Mouse (Mus musculus) kidney, postnatal 14 days (tissue): ENCODE measurements around the gene Rin3.

ENCODE experiments used
- DNase-seq: peaks from one replicate; pipeline ENCODE4 v3.0.0; 2022; ENCODE audit warnings: mixed read lengths

Gene Rin3

DNA sequence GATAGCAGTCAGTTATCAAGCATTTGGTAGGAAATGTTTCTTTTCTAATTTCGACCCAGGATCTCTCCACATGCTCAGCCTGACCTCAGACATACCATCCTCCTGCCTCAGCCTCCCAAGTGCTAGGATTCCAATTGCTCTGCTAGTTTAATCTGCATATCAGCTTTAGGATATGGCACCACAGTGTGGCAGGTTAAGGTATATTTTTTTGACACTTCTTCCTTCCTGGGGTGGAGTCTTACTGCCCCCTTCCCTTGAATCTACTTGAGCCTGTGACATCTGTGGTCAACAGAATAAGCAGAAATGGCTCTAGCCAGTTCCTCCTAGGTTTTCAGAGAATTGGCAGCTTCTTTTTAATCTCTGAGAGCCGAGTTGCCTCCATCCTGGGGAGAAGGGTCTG is 56.2 kb downstream of the Rin3 start:
- DNase-seq = no peak

DNA sequence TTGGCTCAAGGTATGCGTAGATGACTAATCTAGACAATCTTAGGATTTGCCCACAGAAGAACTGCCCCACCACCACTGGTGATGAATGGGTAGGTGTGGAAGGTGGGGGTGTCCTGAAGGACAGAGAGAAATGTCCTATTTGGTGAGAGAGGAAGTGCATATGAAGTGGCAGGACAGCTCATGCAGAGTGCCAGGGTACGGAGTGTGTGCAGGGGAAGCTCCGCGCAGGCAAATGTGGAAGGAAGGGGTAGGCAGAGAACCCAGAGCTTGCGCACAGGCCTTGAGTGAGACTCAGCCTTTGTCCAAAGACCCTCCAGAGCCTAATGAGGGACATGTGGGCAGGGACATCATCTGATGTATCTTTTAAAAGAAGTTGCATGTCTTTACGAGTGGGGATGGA is 57.6 kb downstream of the Rin3 start:
- no peak for DNase-seq

DNA sequence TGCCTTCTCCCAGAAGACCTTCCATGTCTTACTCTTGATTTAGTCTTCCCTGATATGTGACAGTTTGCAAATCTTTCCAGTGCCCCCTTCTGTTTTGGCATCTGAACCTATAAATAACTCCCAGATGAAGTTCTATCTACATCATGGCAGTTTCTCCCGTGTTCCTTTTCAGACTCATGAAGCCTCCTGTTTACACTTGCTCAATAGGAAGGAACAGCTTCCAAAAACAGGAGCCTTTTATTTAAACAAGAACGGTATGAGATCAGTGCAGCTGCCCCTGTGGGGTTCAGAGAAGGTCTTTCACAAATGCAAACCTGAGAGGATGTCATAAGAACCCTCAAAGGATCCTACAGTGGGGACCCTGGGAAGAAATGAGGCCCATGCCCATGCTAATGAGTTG is 59.3 kb downstream of the Rin3 start:
- no peak for DNase-seq

DNA sequence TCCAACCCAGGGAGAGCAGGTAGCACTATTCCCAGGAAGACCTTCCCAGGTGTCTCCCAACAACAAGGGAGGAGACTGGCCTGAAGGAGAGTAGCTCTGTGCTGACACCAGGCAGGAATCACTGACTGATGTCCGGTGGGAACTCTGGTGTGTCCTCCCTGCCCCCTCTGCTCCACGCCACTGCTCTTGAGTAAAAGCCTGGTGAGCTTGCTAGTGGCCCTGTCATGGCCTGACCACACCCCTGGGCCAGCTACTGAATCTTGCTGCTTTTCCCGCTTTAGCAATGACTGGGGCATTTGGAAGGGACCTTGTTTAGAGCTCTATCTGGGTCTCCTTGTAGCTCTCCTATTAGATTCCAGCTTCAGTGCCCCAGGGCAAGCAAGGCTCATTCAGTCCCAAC is 59.8 kb downstream of the Rin3 start:
- no peak for DNase-seq

DNA sequence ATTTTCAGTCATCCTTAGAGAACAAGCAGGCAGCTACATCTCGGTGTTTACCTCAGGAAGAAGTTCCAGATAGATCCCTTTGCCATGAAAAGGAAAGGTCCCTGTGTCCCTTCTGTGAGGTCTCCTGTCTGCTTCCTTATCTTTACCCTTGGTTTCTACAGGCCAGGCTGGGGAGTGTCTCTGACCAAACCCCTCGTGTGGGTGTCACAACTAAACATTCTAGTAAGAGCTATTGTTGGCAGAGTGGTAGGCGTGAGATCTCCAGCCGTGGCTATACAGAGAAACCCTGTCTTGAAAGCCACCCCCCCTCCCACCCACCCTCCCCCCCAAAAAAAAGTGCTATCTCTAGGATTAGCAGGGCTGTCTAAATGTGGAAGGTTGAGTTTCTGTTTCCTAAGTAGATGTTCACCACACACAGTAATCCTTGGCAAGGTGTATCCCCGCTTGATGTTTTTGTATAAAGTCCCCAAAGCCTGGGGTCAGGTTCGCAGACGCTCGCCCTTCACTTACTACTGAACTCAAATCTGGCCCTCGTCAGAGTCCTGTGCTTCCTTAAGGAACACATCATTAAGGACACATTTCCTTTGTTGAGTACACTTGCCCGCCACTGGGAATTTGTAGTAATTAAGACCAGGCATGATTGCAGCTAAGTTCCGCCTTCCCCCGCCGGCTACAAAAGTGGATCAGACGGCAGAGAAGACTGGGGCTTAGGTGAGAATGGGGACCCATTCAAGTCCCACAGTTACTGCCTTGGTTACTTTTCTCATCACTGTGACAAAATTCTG is 62.4 kb downstream of the Rin3 start:
- no peak for DNase-seq

DNA sequence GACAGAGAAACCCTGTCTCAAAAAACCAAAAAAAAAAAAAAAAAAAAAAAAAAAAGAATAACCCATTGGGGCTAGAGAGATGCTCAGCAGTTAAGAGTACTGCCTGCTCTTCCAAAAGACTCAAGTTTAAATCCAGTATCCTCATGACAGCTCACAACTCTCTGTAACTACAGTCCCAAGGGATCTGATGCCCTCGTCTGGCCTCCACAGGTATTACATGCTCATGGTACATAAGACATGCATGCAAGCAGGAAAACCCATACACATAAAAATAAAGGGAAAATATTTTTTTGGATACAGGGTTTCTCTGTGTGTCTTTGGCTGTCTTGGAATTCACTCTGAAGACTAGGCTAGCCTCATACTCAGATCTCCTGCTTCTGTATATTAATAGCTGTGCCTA is 63.7 kb downstream of the Rin3 start:
- DNase-seq = peak; percentile 58

DNA sequence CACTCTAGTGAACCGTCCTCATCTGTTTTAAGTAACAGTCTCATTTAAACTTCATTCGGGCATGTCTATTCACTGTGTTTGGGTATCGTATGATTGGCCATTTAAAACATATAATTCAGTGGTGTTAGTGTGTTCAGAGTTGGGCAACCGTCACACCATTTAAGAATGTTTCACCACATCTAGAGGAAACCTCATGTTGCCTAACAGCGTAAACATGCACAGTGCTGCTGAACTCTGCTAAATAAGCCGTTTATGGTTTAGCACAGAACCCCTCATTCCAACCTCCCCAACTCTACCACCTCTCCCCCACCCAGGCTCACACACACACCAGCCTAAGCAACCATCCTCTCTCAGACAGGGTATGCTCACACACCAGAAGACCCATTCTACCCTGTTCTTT is 65.6 kb downstream of the Rin3 start:
- no peak for DNase-seq

DNA sequence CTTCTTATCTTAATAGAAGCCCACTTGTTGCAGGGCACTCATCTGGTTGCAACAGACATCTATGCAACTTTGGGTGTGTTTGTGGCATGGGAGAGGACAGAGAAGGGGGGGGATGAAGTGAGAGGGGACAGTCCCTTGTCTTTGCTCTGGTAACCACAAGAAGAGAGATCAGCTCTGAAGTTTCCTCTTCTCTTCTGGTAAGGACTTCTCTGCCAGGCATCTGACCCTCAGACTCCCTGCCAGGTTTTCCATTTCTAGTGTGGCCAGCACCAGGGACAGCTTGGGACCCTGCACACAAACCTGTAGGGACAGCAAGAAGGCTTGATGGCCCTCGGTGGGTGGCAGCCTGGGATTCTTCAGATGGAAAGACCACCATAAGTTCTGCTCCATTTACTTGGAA is 68.1 kb downstream of the Rin3 start:
- no peak for DNase-seq

DNA sequence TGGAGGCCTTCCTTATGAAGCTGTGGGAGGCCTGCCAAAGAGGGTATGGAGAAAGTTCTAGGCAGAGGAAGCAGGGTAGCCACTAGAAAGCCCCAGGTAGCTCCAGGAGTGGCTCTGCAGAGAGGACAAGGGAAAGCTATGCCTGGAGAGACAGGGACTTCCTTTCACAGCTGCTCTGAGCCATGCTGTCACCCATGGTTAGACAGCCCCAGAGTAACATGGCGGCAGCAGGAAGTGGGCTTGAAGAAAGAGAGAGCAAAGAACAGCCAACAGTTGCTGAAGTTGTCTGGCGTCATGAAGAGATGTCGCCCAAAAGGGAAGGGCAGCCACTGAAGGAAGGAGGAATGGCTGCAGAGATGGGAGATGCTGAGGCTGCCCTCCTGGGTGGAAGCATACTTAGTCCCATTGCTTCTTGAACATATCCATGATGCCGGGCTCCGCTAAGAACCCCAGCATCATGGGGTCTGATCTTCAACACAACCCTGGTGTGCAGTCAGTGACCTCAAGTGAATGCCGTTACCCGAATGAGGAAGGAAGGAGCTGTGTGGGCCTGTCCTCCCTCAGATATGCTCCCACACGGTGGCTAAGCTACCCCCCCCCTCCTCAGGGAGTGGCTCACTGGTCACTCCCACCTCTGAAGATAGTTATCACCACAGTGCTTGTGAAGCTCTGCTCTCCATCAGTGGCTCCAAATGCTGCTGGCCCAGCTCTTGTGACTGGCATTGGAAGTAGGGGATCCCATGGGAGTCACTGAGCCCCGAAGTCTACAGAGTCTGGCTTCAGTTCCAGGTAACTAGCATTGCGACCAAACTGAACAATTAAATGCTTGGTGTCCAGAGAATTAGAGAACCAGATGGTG is 71.5 kb downstream of the Rin3 start:
- DNase-seq = no peak

DNA sequence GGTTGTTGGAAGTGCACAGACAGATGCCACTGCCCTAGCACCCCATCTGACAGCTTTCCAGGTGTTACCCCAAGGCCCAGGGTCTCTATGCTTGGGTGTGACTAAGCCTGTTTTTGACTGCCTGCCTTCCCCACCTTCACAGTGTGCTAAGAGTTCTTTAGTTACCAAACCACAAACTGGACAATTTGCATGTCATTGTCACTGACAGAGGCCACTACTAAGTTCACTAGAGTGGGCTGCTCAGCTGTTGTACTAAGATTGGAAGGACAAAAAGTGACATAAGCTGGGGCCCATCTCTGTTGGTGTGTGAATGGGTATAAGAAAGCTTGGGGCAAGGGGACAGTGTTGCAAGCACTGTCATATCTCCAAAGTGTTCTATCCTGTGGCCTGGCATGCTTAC is 72.9 kb downstream of the Rin3 start:
- no peak for DNase-seq

DNA sequence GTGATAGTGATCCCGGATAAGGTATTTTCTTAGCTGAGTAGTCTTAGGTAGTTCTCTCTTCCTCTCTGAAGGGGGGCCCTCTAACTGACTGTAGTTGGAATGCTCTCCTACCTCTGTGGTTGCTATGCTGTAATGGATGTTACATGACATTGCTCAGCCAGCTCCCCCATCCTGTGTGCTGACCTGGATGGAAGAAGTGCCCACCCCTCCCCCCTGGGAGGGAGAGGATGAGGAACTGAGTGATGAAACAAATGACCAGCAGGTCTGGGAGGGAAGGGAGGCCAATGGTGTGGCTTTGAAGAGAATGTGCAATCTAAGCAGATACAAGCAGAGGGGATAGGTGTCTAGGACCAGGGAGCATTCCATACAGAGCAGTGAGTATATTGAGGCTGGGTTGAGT is 73.9 kb downstream of the Rin3 start:
- no peak for DNase-seq

DNA sequence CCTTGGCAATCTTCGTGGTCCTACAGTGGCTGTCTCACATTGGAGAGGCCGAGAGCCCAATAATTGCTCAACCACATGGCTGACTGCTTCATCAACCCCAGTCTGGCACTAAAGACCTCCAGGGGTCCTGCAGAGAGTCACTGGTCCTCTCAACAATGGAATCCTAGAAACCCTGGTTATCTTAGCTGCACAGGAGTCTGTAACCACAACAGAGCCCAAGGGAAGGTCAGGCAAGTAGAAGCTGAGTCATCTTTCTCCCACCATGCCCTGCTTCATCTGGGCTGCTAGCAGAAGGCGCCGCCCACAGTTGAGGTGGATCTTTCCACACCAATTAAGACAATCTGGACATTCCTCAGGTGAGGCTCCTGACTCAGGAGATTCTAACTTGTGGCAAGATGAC is 76.5 kb downstream of the Rin3 start:
- DNase-seq = no peak

DNA sequence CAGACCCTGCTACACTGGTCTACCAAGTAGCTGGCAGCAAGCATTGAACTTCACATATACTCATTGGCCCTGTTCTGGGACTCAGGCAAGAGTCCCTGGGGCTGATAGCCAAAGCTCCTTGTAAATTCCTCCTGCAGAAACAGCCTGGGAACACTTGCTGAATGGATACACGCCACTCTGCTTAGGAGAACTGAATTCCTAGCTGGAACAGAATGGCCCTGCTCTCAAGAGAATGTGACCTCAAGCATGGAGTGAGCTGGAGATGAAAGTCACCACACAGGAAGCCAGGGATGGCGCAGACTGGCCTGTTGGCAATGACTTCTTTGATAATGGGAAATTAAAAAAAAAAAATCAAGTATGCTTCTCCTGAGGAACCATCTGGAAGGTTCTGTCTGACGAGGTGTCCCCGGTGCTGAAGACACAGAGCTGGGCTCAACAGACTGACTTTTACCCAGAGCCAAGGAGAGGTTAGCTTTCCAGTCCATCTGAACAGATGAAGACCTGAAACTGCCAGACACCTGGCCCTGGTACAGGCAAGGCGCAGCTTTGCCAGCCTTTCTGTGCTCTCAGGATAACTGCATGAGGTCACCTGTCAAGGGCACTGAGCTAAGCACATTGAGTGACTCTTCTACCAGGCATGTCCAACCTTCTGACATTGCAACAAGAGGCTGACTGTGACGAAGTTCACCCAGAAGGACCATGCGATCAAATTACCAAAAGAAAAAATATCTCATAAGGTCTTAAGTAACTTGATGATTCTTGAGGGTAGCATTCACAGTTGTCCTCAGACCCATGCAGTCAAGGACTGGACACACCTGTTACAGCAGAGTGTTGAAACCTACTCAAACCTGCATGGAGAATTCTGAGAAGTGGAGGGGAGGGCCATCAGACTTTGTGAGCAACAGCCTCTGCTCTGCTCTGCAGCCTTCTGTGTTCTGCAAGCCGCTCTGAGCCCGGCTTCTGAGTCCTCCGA is 78.6 kb downstream of the Rin3 start:
- DNase-seq = no peak

DNA sequence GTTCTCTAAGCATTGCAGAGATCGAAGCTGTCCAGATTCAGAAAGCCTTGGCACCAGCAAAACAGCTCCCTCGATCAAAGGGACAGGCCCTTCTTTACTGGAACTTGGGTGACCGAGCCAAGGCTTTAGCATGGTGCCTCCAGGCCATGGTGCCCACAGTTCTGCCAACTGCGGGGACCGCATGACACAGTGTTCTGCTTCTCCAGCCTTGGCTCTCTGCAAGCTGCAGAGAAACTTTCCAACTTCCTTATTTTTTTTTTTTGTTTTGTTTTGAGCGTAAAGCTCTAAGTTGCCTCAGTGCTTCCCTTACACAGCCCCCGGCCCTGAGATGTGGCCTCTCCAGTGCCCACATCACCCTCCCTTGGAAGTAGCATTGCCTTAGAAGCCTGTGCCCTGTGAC is 82.2 kb downstream of the Rin3 start:
- DNase-seq = no peak

DNA sequence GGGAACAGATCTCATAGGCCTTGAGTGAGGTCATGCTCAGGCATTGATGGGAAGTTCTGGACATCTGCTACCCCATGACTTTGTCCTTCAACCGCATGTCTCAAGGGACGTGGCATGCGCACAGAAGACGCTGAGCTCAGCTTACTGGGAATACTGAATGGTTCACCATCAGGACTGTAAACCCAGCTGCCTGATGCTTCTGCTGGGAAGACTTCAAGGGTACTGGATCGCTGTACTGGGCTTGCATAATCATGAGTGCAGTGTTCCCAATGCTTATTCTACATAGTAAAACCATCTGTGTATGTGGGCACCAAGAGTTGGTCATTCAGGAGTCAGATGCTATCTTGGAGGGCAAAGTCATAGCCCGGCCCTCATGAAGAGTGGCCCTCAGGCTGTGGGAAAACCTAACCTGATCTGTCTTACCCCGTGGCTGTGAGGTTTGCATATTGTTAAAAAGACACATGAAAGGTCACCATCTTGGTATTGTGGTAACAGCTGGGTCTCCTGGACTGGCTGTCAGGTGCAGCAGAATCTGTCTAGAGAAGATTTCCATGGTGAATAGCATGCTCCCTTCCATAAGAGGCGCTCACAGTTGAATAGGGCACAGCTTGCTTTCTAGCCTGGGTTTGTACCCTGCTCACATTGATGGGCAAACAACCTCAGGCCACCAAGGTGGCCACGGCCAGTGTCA is 83.4 kb downstream of the Rin3 start:
- DNase-seq = no peak

DNA sequence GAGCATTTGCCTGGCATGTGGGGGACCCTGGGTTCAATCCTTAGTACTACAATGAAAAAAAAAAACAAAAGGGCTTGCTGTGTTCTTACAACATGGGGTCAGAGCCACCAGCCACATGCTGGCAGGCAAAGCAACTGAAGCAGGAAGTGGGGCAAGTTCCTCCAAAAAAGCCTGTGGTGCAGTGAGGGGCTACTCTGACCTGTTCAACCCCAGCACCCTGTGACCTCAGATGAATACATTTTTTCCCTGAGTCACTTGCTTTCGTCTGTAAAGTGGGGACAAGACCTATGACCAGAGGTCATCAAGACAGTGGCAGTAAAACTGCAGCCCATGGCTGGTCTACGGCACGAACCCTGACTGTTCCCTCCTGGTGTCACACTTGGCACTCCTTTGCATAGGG is 84.2 kb downstream of the Rin3 start:
- no peak for DNase-seq

DNA sequence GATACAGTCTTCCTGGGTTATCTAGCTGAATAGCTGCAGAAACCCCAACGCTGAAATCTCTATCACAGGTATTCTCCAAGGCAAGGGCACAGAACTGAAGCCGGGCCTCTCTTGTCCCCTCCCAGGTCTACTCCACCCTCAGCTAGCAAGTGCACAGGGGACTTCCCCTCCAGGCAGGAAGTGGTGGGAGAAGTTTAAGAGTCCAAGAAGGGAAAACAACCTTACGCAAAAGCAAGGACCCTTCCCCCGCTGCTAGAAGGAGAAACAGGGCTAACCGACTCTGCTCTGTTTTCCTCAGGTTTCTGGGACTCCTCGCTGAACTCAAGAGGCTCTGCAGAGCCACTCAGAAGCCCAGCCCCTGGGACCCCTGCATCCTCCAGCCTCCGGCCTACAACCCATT is 85.2 kb downstream of the Rin3 start:
- no peak for DNase-seq

DNA sequence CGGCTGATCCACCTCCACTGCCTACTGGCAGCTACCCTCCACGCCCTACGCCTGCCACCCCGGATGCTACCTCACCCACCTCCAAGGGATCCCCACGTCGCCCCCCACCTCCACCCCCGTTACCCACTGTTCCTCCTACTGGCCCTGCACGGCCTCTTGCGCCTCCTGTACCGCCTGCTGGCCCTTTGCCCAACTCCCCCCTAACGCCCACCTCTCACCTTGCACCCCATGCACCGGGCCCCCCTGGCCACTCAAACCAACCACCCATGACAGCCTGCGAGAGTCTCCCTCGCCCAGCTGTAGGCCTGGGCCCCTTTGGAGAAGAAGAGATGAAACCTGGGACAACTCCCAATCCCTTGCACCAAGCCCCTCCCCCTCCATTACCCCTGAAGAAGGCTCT is 85.7 kb downstream of the Rin3 start:
- no peak for DNase-seq

DNA sequence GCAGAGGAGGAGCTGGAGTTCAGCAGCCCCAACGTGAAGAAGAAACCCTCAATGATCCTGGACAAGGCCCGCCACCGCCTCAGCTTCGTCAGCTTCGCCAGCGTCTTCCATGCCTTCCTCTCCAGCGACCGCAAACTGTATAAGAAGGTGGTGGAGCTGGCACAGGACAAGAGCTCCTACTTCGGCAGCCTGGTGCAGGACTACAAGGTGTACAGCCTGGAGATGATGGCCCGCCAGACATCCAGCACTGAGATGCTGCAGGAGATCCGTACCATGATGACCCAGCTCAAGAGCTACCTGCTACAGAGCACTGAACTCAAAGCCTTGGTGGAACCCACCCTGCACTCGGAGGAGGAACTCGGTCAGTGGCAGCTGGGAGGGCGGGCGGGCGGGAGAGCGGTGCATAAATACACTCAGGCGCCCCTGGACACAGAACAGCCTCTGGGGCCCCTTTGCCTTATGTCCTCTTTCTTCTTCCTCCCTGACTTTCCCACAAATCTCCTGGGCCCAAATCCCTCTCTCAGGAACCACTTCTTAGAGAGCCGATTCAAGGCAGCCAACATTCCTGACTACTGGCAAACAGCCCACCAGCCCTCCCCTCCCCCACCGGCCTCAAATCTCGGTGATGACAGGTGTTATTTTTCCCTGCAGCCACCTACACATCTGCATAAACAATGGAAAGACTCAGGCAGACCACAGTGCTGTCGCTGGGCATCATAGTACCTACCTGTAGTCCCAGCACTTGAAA is 86.8 kb downstream of the Rin3 start:
- DNase-seq = no peak

DNA sequence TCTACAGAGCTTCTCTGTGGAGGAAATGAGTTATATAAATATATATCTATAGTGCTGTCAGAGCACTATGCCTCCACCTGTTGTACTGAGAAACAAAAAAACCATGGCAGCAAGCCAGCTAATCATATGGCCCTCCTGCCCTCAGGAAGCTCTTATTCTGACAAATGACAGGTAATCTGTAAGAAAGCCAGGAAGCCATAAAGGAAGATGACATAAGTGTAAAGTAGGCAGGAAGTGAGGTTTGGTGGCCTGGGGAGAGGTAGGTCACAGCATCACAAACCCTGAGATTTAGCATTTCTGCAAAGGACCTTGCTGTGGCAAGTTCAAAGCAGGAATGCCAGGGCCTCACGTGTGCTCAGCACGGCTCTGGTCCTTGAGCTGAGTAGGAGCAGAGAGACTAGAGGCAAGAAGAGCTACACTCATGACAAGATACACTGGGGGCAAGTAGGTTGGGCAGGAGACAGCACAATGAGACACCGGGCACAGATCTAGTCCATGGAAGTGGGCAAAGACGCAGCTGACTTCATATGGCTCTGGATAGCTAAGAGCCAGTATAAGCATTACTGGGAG is 88.2 kb downstream of the Rin3 start:
- DNase-seq = no peak

DNA sequence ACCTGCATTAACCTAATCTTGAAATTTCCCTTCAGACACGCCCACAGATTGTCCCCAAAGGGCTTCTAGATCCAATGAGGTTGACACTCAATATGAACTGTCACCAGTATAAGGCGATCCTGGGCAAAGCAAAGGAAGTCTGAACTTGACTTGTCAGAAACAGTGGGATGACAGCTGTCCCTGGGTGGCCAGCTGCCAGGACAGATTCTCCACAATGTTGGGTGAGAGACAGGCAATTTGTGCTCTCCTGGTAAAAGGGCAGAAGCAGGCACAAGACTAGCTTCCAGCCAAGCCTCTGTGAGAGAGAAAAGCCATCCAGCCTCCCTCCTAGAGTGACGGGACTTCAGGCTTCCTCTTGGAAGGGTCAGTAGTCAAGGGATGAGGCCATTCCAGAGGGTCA is 89.5 kb downstream of the Rin3 start:
- DNase-seq = no peak

DNA sequence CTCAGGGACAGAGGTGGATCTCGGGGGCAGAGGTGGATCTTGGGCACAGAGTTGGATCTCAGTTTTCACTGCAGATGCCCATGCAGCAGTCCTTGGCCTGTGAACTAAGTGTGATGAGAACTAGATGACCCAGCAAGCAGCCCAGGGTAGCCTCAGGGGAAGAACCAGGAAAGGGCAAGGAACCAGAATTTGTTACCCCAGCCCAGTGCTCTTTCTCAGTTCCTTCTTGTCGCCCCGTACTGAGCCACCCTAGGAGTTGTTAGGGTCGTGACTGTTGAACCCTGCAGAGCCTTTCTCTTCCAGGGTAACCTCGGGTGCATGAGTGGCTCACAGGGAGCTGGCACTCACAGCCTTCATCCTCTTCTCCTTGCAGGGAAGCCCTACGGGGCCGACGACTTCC is 99.3 kb downstream of the Rin3 start:
- DNase-seq = no peak
